Mouse (Mus musculus) cerebellum, postnatal 4 days (tissue): Measurements from ENCODE around the gene B4galt5.

Experiments used
- DNase-seq, 2 experiments: peaks; one replicate each; pipeline ENCODE4 v3.0.0; 2022; ENCODE audit warnings: low spot score in 2 of 2, mixed read lengths in 1 of 2

Gene B4galt5

DNA sequence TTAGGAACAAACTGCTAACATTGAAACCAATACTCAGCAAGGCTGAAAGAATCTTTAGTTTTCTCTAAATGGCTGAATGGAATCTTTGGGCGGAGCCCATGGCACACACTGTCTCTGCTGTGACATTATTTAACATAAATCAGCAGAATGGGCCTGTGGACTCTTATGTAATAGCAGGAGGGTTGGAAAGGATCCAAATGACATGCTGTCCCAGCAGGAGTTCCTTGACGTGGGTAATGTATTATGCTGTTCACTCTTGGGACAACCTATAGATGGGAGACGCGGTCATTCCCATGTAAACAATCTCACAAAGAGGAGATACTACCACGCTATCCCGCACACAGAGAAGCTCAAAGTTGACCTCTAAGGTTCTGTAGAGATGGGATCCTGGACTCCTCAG, 15.5 kb downstream of the B4galt5 start:
- DNase-seq: no peak

DNA sequence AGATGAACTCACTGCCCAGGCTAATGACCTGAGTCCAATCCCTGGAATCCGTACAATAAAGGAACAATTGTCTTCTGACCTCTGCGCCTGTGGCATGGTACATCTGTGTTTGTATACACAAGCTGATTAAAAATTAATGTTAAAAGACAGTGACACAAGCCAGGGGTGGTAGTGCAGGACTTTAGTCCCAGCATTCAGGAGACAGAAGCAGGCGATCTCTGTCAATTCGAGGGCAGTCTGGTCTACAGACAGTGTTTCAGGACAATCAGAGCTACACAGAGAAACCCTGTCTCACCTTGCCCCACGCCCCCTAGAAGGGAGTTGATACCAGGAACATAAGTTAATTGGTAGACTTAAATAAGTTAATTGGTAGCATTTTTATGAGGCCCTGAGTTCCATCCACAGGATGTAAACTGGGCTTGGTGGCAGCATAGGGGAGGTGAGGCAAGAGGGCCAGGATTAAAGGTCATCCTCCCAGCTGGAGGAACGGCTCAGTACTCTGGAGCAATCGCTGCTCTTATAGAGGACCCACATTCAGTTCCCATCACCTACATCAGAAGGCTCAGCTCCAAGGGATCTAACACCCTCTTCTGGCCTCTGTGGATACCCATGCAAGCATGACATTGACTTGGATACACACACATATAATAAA, 16.5 kb downstream of the B4galt5 start:
- DNase-seq: no peak

DNA sequence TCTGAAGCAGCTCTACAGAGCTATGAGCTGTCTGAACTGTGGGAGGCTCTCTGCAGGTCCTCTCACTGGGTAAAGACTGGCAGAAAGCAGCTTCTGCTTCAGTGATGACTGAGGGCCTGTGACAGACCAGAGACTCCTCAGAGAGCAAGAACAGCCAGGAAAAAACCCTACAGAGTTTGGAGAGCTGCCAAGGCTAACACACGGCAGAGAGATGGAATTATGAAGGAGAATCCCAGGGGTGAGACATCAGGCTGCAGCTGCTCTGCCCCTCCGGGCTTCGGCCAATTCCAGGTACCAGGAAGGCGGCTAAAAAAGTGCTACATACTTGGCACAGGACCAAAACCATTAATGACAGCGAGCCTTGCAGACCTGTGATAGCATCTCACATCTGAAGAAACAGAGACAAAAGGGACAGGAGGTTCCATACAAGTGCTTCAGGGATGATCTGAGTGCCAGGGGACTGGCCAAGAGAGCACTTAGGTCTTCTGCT, 17.5 kb downstream of the B4galt5 start:
- DNase-seq: peak in 1 of 2 experiments; percentile 30

DNA sequence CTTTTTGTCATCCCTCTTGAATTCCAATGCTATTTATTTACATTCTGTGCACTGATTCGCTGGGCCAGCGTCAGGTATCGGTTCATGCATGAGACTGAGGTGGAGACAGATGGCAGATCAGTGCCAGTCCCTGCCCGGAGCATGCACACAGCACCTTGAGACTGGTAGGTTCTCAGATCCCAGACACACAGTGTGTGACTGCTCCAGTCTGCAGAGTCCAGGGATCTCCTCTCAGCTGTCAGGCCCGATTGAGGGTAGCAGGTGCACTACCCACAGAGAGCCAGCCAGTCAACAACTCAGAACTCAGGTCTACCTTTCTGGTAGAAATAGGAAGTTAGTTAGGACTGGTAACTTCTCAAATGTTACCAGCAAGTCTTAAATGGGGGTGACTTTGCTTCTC, 18.4 kb downstream of the B4galt5 start:
- no peak for DNase-seq

DNA sequence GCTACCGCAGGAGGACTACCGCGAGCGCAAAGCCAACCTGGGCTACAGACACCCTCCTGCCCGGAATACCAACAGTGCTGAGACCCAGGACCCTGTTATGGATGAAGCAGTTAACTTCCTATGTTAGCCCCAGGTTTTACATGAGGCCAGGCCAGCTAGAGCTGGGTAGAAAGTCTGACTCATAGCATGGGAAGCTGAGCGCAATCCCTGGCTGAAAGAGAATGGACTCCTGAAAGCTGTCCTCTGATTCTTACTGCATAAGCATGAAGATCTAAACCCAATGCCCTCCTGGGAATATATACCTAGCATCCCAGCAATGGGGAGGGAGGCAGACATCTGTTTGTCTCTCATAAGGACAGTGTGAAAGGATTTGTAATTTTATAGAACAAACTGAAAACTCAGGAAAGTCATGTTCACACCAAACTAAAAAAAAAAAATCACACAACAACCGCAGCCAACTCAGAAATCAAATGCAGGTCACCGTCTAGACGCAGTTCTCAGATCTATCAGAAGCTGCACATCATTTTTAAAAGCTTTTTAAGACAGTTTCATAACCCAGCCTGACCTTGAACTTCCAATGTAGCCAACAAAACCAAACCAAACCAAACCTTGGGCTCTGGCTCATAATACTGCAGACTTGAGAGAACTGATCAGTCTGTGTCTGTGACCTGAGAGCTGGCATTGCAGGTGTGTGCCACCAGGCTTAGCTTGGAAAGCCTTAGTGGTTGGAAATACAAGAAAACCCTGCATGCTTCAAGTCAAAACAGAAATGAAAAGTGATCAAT, 19.3 kb downstream of the B4galt5 start:
- DNase-seq: no peak

DNA sequence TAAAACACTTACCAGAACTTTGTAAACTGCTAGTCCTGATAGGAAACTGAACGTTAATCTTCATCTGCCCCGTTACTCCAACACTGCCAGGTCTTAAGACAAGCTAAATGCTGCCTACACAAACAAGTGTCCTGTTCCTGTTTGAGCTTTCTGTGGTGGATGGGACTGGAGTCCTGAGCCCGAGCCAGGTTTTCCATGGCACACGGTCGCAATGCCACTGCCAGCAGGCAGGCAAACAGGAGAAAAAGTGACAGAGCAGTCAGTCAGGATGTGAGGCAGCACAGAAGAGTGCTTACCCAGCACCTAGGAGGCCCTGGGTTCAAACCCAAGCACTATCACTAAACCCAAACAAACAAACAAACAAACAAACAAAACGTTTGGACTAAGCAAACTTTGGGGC, 20.6 kb downstream of the B4galt5 start:
- DNase-seq: no peak

DNA sequence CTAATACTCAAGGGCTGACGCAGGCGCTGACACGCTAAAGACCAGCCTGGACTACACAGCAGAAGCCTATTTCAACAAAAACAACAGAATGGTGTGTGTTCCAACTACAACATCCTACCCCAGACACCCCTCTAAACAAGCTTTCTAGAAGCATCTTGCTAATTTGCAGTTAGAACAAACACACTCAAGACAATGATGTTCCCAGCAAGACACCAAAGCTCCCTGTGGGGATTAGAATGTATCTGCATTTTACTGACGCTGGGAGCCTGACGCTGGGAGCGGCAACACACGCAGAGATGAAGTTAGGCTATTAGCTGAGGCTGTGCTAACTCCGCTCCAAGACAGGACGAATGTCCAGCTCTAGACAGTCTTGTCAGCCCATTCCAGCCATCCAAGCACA, 22.4 kb downstream of the B4galt5 start:
- DNase-seq: no peak

DNA sequence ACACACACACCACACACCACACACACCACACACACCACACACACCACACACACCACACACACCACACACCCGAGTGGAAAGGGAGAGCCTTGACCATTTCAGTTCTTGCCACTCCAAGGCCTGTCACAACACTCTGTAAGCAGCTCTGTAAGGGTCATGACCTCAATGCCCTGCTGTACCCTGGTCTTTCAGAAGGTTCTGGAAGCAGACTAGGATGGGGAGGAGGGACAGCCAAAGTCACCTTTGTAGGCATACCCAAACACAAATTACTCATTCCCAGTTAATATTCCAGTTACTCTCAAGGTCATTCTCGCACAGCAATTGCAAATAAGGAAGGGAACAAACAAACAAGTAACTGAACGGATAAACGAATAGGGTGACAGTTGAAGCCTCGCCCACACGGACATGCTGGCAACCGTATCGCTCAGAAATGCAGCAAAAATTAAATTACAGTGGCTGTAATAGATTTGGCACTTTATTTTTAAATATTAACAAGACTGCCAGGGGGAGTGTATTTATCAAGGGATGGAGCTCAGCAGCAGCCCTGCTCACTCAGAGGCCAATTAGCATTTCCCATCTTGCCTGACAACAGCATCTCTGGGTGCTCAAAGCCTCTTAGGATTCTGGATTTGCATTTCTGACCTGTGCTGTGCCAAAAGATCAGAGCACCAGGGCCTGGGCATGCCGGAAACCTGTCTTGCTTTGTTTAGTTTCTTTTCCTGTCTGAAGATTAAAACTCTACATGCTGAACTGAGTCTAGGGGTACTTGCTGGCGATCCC, 24.6 kb downstream of the B4galt5 start:
- no peak for DNase-seq

DNA sequence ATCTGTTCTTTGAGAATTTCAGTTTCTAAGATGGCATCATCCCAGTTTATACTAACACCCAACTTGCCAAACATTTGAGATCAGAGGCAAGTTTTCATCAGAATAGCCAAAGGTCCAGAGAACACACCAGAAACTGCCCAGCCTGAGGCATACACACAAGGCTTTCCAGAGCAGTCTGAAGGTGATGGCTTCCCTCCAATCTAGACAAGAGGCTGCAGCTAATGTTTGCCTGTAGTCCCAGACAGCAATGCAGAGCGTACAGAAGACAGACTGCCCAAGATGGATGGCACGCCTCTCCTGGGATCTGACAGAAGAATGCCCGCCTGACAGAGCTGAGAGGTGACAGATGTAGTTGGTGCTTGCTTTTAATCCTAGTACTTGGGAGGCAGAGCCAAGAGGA, 25.9 kb downstream of the B4galt5 start:
- DNase-seq: no peak

DNA sequence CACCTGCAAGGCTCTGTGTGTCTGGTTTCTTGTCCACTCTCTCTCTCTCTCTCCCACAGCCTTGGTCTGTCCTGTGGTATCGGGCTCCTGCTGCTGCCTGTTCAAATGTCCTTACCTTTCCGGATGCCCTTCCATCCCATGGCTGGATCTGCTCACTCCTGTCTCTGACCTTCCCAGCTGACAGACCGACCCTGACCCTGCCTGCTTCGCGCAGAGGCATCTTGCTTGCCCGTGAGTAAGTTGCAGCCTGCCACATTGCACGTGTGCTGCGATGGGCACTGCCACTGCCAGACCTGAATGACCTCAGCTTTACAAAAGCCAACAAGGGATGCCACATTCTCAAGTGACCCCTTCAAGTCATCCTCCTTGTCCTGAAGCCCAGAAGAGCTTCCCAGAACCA, 27.6 kb downstream of the B4galt5 start:
- no peak for DNase-seq

DNA sequence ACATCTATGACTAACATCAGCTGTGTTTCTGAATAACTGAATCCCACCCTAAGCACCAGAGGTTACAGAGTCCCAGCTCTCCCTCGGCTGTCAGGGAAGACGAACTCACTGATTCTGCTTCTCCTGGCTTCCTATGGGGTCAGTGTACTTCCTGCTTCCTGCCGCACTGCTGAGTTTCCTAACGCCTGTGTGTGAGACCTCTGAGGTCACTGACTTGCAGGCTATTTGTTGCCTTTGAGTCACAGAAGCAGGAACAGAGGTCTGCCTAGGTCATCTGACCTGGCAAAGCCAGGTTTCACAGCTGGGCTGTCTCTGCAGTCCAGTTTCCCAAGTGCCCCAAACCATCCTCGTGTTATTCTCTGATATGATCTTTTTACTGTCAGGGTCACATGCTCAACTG, 30.0 kb downstream of the B4galt5 start:
- no peak for DNase-seq

DNA sequence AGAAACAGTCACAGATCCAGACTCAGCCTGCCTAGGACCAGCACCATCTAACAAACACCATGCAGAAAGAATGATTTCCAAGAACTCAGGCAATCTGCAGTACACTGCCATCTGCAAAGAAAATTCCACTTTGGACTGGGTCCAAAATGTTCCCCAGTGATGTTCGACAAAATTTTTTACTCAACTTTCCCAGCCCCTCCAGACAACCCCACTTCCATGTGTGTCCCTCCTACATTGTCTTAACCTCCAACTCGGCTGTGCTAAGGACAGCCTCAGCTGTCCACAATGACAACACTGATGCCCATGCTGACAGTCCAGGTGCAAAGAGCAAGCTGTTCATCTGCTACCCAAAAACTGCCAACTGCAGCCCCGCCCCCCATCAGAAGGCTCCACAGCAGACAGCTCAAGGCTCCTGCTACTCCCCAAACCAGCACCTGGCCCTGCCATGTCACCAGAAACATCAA, 32.2 kb downstream of the B4galt5 start:
- DNase-seq: peak in 1 of 2 experiments; percentile 70

DNA sequence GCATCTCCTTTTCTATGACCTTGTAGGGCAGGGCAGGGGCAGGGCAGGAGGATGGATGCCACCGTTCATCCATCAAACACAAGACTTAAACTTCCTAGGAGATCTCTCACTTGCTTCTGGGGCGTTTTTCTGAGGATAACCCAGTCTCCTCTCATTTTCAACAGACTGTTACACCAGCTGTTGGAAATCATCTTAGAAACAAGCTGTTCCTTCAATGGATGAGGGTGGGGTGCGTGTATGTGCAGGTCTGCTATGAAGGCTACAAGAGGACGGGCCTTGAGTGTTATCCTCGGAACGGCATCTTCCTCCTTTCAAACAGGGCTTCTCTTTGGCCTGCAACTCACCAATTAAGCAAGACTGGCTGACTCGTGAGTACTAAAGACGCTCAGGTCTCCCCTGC, 34.5 kb downstream of the B4galt5 start:
- no peak for DNase-seq

DNA sequence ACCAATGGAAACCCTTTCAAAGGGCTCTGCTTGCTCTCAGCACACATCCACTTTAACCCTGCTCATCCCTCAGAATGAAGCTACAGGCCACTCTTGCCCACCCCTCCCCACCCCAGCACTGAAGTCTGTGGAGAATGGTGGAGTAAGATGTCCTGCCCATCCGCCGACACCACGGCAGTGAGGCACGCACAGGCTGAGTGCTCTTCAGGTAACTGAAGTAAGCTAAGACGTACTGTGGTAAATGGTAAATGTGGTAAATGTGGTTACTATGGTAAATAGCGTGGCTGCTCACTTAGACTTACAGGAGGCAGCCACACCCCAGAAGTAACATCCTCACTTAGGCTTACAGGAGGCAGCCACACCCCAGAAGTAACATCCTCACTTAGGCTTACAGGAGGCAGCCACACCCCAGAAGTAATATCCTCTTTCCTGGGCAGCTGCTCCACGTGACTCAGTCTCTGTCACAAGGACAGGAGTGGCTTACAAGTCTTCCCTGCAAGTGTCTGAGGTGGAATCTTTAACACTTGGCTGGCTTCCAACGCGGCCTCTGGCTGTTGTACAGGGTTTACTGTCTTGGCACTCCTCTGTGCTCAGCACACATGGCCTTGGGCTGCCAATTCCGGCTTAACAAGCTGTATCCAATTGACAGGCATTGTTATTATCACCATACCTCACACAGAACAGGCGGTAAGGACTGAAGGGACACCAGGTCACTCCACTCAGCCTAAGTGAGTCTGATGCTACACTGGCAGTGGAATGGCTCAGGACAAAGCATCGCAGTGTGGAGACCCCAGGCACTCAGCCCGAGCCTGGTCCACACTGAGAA, 35.3 kb downstream of the B4galt5 start:
- peak in 1 of 2 experiments; percentile 69 for DNase-seq

DNA sequence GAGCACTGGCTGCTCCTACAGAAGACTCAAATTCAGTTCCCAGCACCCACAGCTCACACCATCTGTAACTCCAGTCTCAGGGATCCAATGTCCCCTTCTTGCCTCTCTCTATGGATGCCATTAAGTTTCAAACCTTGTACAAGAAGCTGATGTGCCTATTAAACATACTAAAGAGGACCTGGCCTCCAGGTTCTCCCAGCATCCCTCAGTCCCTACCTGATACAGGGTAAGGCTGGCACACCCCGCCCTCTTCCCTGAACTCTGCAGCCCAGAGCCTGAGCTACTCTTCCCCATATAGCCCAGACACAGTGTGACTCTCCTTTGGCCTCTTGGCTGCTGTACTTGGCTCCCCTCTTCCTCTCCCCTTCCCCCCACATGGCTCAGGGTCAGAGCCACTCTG, 38.9 kb downstream of the B4galt5 start:
- no peak for DNase-seq

DNA sequence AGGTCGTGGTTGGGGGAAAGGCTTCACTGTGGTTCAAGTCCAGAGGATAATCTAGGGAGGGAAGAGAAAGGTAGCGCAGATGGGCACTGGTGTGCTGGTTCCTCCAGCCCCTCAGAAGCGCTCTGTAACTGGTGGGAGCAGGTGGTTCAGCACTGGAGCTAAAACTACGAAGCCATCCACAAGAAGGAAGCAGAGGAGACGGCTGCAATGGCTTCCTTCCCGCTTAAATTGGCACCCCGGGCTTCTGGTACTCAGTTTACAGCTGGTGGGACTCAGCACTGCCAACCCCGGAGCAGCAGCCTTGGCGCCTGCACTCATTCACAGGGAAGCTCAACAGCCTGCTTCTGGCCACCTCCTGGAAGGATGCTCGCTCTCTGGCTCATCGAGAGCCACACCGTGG, 39.7 kb downstream of the B4galt5 start:
- peak in 1 of 2 experiments; percentile 59 for DNase-seq

DNA sequence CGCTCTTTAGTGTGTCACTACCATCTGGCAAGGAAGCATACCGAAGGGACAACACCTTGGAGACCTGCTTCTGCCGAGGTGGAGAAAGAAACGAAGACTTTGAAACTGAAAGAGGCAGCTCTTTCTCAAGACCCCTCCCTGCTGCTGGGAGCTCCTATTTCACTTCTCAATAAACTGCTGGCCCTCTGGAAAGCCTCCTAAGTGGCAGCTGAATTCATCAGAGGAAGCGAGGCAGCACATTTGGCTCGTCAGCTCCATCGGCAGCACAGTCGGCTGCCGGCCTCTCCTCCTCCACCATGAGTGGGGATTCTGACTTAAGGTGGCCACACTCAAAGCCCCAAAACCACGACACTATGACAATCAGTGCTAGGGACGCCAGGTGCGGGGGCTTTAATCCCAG, 41.3 kb downstream of the B4galt5 start:
- no peak for DNase-seq

DNA sequence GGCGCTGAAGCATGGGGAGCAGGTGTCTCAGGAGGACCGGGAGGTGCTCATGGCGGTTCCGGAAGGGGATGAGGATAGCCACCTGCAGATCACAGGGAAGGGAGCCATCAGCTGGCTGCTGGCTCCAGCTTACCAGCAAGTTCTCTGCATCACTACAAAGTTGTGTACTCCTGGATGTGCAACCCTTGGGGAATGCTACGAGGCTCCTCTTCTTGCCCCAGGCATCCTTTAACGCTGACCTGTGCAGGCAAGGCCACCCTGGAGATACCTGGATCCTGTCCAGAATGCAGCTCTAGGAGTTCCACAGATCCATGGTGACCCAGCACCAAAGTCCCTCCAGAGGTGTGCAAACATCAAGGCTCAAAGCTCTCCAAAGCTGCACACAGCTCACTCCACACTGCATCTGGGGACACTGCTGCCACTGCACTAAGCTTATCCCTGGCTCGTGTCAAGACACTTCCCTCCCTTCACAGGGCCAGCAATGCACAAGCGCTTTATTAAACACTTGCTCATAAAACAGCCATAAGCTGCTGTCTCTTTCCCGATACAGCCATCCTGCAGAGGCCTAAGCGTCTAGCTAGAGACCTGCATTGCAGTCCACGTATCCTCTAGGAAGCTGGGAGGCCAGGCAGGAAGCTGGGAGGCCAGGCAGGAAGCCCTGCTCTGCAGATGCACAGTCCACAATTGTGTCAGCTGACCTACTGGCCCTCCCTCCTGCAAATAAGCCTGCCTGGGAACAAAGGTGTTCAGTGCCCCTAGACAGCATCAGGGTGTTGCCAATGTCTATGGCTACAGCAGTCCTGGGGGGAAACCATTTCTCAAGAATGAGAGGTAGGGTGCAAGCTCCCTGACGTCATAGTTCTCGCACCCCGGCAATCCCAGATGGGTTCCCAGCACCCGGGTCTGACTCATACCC, 42.1 kb downstream of the B4galt5 start:
- DNase-seq: no peak

DNA sequence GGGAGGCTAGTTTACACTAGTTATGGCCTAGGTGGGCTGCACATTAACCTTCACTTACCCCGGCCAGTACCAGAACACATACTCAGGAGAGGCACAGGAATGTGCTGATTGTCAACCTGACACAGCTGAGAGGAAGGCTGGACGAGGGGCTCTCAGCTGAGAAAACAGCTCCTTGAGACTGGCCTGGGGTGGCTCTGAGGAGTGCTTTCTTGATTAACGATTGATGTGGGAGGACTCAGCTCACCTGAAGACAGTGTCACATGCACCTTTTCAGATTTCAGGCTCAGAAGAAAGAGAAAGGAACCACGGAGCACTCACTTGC, 42.7 kb downstream of the B4galt5 start:
- no peak for DNase-seq

DNA sequence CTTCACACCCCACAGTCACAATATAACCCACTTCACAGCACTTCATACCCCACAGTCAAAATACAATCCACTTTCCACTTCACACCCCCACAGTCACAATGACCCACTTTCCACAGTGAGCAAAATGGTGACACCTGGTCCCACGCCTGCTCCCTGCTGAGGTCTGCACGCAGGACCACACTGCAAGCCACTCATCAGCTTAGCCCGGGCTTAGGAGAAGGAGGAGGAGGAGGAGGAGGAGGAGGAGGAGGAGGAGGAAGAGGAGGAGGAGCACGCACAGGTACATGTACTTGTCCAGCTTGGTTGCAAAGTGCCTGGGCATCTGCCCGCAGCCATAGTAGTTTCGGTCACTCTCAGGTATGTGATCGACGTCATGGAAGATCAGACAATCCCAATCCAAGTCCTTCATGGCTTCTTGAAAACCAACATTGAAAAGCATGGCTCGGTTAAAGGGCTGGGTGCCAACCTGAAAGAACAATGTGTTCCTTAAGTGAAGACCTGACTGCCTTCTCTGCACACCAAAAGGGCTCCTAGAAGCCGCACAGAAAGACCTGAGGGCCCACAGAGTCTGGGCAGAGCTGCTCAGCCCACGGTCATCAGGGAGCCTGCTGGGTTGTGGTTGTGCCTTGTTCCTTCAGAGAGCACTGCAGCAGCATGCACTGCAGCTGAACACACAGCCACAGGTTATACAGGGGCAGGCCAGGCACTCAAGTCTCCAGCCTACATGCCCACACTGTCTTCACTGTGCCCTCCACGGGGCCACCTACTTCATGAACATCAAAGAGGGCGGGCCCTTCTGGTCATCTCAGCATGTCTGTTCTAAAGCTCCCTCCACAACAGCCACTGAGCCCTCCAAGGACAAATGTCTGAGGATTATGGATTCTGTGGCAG, 43.4 kb downstream of the B4galt5 start:
- DNase-seq: no peak
